Mouse (Mus musculus): ENCODE measurements at regions not wholly inside any gene's neighbourhood (a gene's known extent, or its start where the extent isn't known, plus 50 kb on each side); places are given as distances from the start of the nearest gene placed in this dataset.

DNA sequence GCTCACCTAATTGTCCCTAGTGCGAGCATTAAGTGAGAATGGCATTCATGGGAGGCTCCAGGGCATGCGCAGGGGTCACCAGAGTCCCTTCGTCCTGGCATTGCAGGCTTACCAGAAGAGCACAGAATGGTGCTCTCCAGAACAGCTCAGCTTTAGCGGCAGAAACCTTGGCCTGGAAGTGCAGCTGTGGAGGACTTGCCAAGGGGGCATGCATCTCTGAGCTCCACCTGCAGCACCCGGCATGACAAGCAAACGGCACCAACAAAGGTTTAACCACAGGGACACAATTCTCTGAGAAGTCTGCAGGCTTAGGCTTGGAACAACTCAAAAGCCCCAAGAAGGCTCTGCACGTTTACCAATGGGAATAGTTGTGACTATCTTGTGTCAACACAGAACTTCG, 128.4 kb downstream of the Rpap3 start:
- no peak for DNase-seq (ENCODE audit: low spot score)

DNA sequence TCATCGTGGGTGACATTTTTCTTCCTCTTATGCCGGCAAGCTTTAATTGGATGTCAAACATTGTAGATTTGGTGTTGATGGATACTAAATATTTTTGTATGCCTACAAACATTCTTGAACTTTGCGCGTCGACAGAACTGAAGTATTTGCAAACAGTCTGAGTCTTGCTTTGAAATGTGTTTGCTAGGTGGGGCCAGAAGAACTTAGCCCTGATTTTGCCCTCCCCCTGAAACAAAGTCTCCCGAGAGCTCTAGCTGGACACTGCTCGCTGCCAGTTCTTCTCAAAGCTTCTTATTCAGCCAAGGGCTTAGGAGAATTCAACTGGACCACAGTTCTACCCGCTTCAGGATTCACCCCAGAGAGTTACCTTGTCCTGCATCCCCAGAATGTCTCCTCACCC, 133.0 kb downstream of the Rpap3 start:
- DNase-seq (ENCODE audit: low spot score): no peak

- no peak for DNase-seq (ENCODE audit: low spot score)
These were observed 133.7 kb downstream of the Rpap3 start for GRCm38 (mm10) chr15:97571885-97572284.

- no peak for DNase-seq (ENCODE audit: low spot score)
These were observed 145.5 kb downstream of the Rpap3 start for GRCm38 (mm10) chr15:97560096-97560495.

DNA sequence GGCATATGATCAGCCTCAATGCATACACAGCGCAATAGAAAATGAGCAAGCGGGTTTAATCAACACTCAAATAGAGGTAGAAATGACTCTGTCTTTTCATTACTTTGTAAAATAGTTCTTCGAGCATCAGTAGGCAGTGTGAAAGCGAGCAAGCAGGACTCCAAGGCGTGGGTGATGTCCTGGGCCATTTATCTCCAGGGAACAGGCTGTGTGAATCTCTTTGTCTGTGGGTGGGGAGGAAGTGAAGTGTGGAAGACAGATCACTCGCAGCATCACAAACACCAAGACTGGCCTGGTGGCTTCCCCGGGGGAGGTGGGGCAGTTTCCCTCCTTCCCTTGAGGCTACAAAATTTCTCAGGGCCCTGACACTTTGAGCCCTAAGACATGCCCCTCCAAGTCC, 146.9 kb downstream of the Rpap3 start:
- DNase-seq (ENCODE audit: low spot score): no peak

- DNase-seq (ENCODE audit: low spot score): no peak
These were observed 157.3 kb downstream of the Rpap3 start for GRCm38 (mm10) chr15:97548354-97548753.

- no peak for DNase-seq (ENCODE audit: low spot score)
These were observed 160.6 kb downstream of the Rpap3 start for GRCm38 (mm10) chr15:97545034-97545433.

DNA sequence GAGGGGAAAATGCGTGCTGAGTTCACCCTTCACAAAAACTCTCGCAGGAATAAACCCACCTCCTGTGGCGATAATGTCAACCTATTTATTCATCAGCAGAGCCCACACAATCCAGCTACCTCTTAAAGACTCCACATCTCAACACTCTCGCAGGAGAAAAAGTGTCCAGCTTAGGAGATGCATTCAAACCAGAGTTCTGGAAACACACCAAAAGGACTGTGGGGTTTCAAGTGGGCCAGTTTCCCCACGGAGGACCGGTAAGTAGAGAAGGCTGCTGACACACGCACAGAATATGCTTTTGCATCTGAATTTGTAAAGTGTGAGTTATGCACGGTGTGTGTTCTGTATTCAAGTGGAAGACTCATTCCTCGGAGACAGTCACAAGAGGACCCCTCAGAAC, 164.0 kb downstream of the Rpap3 start:
- no peak for DNase-seq (ENCODE audit: low spot score)

GRCm38 (mm10) chr15:97536145-97536544, 169.5 kb downstream of the Rpap3 start:
- DNase-seq (ENCODE audit: low spot score): no peak

GRCm38 (mm10) chr15:97534878-97535277, 170.7 kb downstream of the Rpap3 start:
- DNase-seq (ENCODE audit: low spot score): no peak

- no peak for DNase-seq (ENCODE audit: low spot score)
These were observed 171.9 kb downstream of the Rpap3 start for GRCm38 (mm10) chr15:97533553-97534291.

GRCm38 (mm10) chr15:97532346-97532910, 173.2 kb downstream of the Rpap3 start:
- no peak for DNase-seq (ENCODE audit: low spot score)

DNA sequence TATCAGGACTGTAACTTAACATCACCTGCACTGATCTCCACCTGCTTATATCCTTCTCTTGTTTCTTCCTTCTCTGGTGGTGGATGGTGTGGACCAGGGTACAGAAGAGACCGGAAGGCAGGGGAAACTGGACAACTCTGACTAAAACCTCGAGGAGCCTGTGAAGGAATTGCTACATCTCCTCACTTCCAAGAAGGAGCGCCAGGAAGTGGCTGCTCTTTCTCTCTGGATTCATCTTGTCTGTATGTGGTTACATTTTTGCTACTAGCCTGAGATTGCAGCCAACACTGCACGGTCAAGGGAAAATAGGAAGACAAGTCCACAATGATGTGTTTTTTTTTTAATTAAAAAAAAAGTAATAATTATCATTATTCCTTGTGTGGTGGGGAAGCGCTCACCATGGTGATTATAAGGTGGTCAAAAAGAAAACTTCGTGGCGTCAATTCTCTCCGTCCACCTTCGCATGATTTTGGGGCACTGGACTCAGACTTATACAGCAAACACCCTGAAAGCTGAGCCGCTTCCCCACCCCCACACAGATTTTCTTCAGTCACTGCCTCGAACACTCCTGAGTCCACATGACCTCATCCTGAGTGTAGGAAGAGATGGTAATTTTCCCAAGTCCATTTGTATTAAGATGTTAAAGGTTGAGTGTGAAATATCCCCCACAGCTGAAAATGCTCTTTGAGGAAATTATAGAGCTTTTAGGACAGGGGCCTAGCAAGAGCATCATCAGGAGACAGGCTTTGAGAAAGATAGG, 177.2 kb downstream of the Rpap3 start:
- no peak for DNase-seq (ENCODE audit: low spot score)

- DNase-seq (ENCODE audit: low spot score): no peak
These were observed 185.2 kb downstream of the Rpap3 start for GRCm38 (mm10) chr15:97520395-97520794.

DNA sequence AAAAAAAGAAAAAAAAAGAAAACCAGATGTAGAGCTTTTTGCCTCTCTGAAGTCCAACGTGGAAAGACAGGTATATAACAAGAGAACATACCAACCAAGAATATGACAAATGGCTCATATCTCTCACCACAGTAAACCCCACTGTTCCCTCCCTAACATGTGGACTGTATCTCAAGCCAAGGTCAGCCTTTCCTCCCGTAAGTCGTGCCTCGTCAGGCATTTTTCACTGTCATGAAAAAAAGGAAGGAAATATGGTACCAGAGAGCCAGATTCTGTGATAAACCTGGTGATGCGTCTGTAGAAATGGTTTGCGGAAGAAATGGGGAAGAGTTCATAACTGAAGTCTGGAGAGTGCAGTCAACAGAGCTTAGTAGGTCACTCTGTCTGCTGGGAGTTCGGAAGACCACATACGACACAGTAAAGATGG, 185.7 kb downstream of the Rpap3 start:
- DNase-seq (ENCODE audit: low spot score): no peak

DNA sequence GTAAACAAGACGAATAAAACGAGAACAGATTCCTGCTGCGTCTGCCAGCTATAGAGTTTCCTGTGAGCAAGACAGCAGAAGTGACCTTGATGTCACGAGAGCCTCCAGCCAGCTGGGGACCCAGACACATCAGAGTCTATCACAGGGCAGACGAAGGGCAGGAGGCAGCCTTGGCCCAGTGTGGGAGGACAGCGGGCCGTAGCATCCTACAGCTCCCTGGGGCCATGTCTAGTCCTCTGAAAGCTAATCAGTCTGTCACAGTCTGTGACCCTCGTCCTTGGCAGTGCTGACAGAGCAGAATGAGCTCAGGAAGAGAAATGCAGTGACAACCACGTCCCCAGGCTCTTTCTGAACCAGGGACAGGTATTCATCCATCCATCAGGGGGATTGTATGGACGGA, 187.7 kb downstream of the Rpap3 start:
- DNase-seq (ENCODE audit: low spot score): no peak

GRCm38 (mm10) chr15:97517188-97517587, 188.4 kb downstream of the Rpap3 start:
- DNase-seq (ENCODE audit: low spot score): no peak

DNA sequence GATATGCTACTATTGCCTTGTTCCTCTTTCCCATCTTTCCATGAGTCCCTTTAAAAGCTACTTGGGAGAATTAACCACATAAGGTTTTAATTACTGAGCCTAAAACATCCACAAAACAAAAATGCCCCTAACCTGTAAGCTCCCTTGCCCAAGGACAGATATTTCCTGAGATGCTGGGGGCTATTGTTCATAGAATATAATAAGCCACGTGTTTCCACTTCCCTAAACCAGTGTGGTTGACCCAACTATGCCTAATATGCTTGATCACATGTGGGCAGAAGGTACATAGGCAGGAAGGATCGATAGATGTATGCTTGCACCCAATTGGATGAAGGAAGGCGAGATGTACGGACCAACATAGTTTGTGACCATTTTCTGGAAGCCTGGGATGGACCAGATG, 189.9 kb downstream of the Rpap3 start:
- DNase-seq (ENCODE audit: low spot score): no peak

- no peak for DNase-seq (ENCODE audit: low spot score)
These were observed 197.8 kb downstream of the Rpap3 start for GRCm38 (mm10) chr15:97507656-97508306.

DNA sequence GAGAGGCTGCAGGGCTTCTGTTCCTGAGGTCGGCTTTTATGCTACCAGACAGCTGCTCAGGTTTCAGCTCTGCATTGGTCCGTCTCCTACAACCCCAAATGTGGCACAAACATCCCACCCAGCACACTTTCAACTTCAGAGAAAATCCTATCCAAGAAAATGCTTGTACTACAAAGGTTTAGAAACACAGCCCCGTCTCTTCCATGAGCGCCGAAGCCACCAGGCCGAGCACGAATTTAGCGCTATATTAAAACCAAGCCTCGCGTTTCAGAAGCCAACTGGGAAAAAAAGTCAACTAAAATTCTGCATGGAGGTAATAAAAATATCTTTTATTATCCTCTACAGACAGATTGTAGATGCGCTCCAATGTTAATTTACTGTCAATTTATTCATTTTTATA, 198.4 kb downstream of the Rpap3 start:
- no peak for DNase-seq (ENCODE audit: low spot score)

DNA sequence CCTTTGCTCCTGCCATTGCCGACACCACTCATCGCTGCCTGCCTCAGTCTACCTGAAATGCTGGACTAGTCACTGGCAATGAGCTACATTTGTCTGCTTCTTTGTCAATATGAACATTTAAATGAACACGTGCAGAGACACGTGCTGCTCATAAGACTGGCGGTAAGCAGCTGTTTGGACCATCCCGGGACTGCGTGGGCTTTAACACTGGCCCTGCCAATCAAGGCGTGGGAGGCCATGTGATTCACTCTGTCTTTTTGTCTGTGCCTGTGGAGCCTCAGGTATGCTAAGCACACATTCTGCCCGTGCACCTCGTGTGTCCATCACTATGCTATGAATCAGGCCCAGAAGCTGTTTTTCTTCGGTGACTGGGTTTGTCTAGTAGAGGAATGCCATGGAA, 199.9 kb downstream of the Rpap3 start:
- no peak for DNase-seq (ENCODE audit: low spot score)

DNA sequence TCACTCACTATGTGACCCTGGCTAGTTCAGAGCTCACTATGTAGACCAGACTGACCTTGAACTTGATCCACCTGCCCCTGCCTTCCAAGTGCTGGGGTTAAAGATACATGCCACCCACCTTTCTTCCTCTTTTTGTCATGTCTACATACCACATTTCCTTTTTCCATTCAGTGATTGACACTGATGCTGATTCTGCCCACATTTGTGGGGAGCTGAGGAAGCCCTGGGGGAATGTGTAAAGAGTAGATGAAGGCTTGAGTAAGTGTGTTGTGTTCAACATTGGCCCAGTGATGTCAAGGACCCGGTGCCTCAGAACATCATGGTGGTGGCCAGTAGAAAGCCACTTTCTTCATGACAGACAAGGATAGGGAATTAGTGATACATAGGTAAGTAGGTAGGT, 201.3 kb downstream of the Rpap3 start:
- DNase-seq (ENCODE audit: low spot score): no peak

- DNase-seq (ENCODE audit: low spot score): no peak
These were observed 203.6 kb downstream of the Rpap3 start for GRCm38 (mm10) chr15:97502056-97502455.

Data from urinary bladder, postnatal 10 days (tissue).